Mouse (Mus musculus) erythroblast, embryonic 14.5 days (primary cell): ENCODE results near the gene Gm20906.
"Not testable (repeated sequence)": the region's sequence is repeated elsewhere in the genome, so short reads cannot be mapped to it uniquely, and the experiment has no call there.

Experiments used
- GATA1 ChIP-seq: IDR thresholded peaks from 2 replicates; pipeline ENCODE4 v1.6.1; 2012; ENCODE audit warnings: low read length, inconsistent platforms, mixed read lengths
- TAL1 ChIP-seq: IDR thresholded peaks from 3 replicates; pipeline ENCODE4 v1.6.1; 2012; ENCODE audit warnings: low read length, inconsistent platforms, mixed read lengths

DNA sequence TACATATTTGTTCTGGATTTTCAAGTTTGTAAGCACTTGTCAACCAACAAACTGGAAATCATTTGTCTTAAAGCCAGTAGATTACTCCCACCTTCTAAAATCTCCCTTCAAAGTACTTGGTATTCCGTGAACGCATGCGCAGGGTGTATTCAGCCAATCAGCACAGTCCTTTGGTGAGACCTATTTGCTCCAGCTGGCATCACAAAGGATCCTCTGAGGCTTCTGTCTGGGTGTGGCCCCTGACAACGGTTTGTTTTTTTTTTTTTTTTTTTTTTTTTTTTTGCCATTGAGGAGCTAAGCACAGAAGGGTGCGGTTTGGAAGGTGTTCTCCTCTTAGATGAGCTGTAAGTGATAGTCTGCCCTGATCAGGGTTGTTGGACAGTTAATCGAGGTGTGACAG, at the start of gene Gm20906:
- TF ChIP-seq GATA1, TAL1: not testable (repeated sequence)
